Mouse (Mus musculus): Measurements from ENCODE around the gene Adh5.

GRCm38 (mm10) chr3:138458441-138458840, 15.5 kb downstream of the Adh5 start:
- no peak for TF ChIP-seq CTCF (IDR thresholded peaks at IDR 0.05; ENCODE audit: insufficient read depth, low read depth, low read length)
- no peak for TF ChIP-seq POLR2A (IDR thresholded peaks at IDR 0.05; ENCODE audit: insufficient read depth, low read depth, low read length)
